Mouse (Mus musculus) G1E (cell line): ENCODE results near the gene Cwc27. TPM values are rescaled to one million over a fixed set of nuclear protein-coding genes. Genes with fewer than 3 reads are reported as not detected.

ENCODE experiments used
- ATAC-seq: 2 replicates; pipeline ENCODE4 v1.8.0; 2016; ENCODE audit warnings: mild to moderate bottlenecking; ENCODE audit not compliant: insufficient number of reproducible peaks, poor library complexity, low FRiP score, severe bottlenecking; ENCODE audit errors: extremely low read depth
- DNase-seq: peaks from one replicate; pipeline ENCODE4 v3.0.0; 2012; ENCODE audit warnings: low spot score
- H3K27me3 ChIP-seq: 2 replicates; pipeline ENCODE4 v1.6.1; 2012; ENCODE audit warnings: mild to moderate bottlenecking, low read length, inconsistent platforms; ENCODE audit not compliant: insufficient read depth
- H3K36me3 ChIP-seq: replicated peaks from 2 replicates; pipeline ENCODE3; 2012; ENCODE audit warnings: mild to moderate bottlenecking, inconsistent platforms
- H3K4me1 ChIP-seq: 2 replicates; pipeline ENCODE4 v1.6.1; 2012; ENCODE audit warnings: low read depth, low read length, inconsistent platforms, mixed read lengths; ENCODE audit not compliant: insufficient read depth
- H3K4me3 ChIP-seq: 2 replicates; pipeline ENCODE4 v1.5.1; 2012; ENCODE audit warnings: low read depth, mild to moderate bottlenecking, inconsistent platforms, low read length, moderate library complexity, mixed read lengths
- H3K9me3 ChIP-seq: replicated peaks from 2 replicates; pipeline ENCODE4 v1.6.1; 2012; ENCODE audit warnings: inconsistent platforms
- CTCF ChIP-seq: IDR thresholded peaks from 2 replicates; pipeline ENCODE4 v1.5.1; 2012; ENCODE audit warnings: low read depth, low read length, inconsistent platforms, mixed read lengths
- GATA1 ChIP-seq: IDR thresholded peaks from 2 replicates; pipeline ENCODE4 v1.6.1; 2012; ENCODE audit warnings: borderline replicate concordance, low read length, inconsistent platforms, mixed read lengths
- GATA2 ChIP-seq: IDR thresholded peaks from 2 replicates; pipeline ENCODE4 v1.6.1; 2012; ENCODE audit warnings: low read depth, low read length, inconsistent platforms, borderline replicate concordance
- POLR2AphosphoS5 ChIP-seq: IDR thresholded peaks from 2 replicates; pipeline ENCODE4 v1.6.1; 2012; ENCODE audit warnings: low read depth, low read length, inconsistent platforms; ENCODE audit not compliant: insufficient replicate concordance
- TAL1 ChIP-seq: conservative IDR thresholded peaks from 2 replicates; pipeline ENCODE4 v1.6.1; 2012; ENCODE audit warnings: low read depth, low read length, inconsistent platforms, mixed read lengths
- polyA plus RNA-seq: library from polyadenylated mRNA; stranded (reverse); fragments of >175 nt; gene quantifications from 2 replicates; pipeline ENCODE4 v1.2.3, GENCODE M21; 2012
- total RNA-seq, 2 experiments: library from RNA; stranded (forward) in 1 of 2; stranded (reverse) in 1 of 2; fragments of 200-1000 nt in 1 of 2; fragments of >200 nt in 1 of 2; fragmentation: Nextera tagmentation in 1 of 2; gene quantifications; 2 replicates each; pipeline ENCODE4 v1.2.3; 2014 to 2017

Gene Cwc27
- total and polyA plus RNA-seq, 3 experiments = 5.1 to 73.0 (median 36.3) TPM

DNA sequence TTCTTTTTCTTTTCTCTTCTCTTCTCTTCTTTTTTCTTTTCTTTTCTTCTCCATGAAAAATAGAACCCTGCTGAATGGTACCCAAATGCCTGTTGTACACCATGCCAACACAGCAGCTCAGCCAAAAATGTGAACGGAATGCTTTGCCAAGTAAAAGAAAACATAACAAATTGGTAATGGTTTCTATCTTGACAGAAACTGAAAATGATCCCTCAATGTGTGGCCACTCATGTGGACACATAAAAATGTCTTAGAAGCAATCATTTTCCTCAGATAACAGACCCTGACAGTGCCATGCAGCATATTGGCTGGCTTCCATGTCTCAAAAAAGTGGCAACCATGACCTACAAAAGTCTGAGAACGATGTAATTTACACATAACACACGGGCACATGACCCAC lies 161.8 kb downstream of the Cwc27 start:
- no peaks in the 10 kb centered on the region for H3K4me1 ChIP-seq
- no peak overlapping the region for H3K4me3 ChIP-seq
- no peaks in the 10 kb centered on the region for H3K27me3 ChIP-seq
- TF ChIP-seq GATA2 = no peak
- no peak for TF ChIP-seq GATA1
- no peak for TF ChIP-seq CTCF
- DNase-seq = no peak
- H3K36me3 ChIP-seq = peaks cover 23% of the 10 kb centered on the region
- no peaks in the 10 kb centered on the region for H3K9me3 ChIP-seq
- no peak for ATAC-seq

DNA sequence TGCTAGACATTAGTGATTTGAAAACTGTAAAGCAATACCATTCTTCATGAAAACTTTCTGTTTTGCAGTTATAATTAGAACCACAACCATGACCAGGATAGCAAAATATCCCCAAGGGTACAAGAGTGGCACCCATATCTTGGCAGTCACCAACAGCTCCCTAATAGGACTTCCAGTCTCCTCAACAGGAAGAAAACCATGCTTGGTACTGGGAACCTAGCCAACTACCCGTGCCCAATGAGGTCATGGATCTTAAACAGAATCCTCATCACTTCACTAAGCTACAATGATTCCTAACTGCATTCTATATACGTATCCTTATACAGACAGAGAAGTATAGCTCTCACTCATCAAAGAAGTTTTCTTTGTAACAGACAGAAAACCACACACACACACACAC lies 165.2 kb downstream of the Cwc27 start:
- Histone ChIP-seq H3K9me3 (no peaks in the 10 kb centered on the region), H3K36me3 (peaks cover 14% of the 10 kb centered on the region), H3K27me3 (no peaks in the 10 kb centered on the region), H3K4me3 (no peak overlapping the region), H3K4me1 (no peaks in the 10 kb centered on the region)
- no peak for DNase-seq
- no peak for ATAC-seq
- TF ChIP-seq POLR2AphosphoS5 (no peak), GATA2 (no peak), CTCF (no peak), GATA1 (no peak), TAL1 (no peak)

DNA sequence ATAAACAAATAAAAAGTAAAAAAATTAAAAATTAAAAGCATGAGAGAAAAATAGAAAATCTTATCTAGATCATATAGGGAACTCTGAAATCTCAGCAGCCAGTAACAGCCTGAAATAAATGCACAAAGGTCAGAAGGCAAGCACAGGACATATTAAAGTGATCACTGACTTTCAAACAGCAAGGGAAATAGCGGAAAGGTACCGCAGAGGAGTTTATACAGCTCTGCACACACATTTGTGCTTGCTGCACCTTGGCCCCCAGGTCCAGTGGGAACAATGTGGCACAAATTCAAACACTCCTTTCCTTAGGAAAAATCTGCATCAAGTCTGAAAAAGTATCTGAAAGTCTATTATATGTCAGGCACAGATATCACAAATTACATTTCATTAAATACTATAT lies 166.3 kb downstream of the Cwc27 start:
- DNase-seq (no peak), ATAC-seq (no peak)
- Histone ChIP-seq H3K4me1 (no peaks in the 10 kb centered on the region), H3K4me3 (no peak overlapping the region), H3K9me3 (no peaks in the 10 kb centered on the region), H3K27me3 (no peaks in the 10 kb centered on the region), H3K36me3 (peaks cover 18% of the 10 kb centered on the region)
- no peak for TF ChIP-seq CTCF
- no peak for TF ChIP-seq GATA1
- no peak for TF ChIP-seq TAL1
- no peak for TF ChIP-seq POLR2AphosphoS5
- TF ChIP-seq GATA2 = no peak

DNA sequence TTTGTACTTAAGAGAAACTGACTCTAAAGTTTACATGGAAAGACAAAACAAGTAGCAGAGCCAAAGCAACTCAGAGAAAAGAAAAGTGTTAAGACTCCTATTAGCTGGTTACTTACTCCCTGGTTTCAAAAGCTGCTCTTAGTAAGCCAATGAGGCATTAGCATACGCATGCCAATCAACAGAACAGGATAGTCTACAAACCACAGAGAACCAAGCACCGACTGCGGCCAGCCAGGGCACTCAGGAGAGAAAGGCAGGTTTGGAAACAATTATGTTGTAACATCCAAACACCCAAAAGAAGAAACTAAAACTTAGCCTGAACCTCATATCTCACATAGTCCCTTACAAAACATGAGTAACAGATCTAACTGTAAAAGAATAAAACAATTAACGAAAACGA lies 166.8 kb downstream of the Cwc27 start:
- TF ChIP-seq CTCF = no peak
- no peak for TF ChIP-seq POLR2AphosphoS5
- no peak for TF ChIP-seq GATA2
- no peak for TF ChIP-seq GATA1
- no peak for TF ChIP-seq TAL1
- ATAC-seq (no peak), DNase-seq (no peak)
- no peak overlapping the region for H3K4me3 ChIP-seq
- H3K9me3 ChIP-seq = no peaks in the 10 kb centered on the region
- H3K4me1 ChIP-seq = no peaks in the 10 kb centered on the region
- H3K36me3 ChIP-seq = peaks cover 15% of the 10 kb centered on the region
- H3K27me3 ChIP-seq = no peaks in the 10 kb centered on the region

DNA sequence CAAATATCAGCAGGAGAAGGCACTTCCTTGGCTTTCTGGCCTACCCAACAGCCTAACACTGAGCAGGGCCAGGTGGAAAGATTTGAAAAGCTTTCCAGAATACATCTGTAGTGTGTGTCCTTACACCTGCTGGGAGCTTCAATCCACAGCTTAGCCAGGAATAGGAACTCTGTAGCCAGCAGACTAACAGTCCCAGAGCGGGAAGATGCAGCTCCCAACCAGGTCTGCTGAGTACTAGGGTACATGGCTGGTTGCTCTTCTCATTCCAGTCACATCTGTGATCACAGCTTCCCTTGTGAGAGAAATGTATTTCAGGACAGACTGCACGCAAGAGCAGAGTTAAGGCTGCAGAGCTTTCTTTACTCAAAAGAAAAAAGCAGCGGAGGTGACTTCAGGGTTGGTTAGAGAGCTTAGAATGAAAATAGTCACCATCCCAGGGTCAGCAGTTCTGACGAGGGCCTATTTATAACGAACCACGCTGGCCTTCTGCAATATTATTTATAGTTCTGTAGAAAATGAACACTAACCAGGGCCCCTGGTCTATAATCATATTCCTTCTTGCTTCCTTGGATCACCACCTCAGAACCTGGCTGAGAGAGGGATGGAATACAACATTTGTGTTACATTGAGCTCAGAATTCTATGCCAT lies 171.0 kb downstream of the Cwc27 start:
- H3K9me3 ChIP-seq = no peaks in the 10 kb centered on the region
- DNase-seq (no peak), ATAC-seq (no peak)
- no peak overlapping the region for H3K4me3 ChIP-seq
- TF ChIP-seq TAL1 = no peak
- TF ChIP-seq CTCF = no peak
- no peak for TF ChIP-seq POLR2AphosphoS5
- TF ChIP-seq GATA2 = no peak
- no peak for TF ChIP-seq GATA1
- H3K27me3 ChIP-seq = no peaks in the 10 kb centered on the region
- no peaks in the 10 kb centered on the region for H3K4me1 ChIP-seq
- H3K36me3 ChIP-seq = peaks cover 20% of the 10 kb centered on the region

DNA sequence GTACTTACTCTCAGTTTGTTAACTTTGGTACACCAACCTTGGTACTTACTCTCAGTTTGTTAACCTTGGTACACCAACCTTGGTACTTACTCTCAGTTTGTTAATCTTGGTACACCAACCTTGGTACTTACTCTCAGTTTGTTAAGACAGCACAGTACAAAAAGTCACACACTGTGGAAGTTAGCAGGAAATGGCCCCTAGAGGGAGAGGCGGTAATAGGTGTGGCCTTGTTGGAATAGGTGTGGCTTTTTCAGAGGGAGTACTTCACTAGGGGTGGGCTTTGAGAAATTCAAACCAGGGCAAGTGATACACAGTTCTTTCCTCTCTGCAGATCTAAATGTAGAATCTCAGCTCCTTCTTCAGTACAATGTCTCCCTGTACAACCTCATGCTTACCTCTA lies 172.8 kb downstream of the Cwc27 start:
- TF ChIP-seq TAL1 = no peak
- no peak for TF ChIP-seq GATA1
- TF ChIP-seq GATA2 = no peak
- TF ChIP-seq POLR2AphosphoS5 = no peak
- TF ChIP-seq CTCF = no peak
- ATAC-seq = no peak

More for the DNA sequence above, 172.8 kb downstream of the Cwc27 start:
- no peak for DNase-seq
- peaks cover 22% of the 10 kb centered on the region for H3K36me3 ChIP-seq
- no peaks in the 10 kb centered on the region for H3K4me1 ChIP-seq
- H3K4me3 ChIP-seq = no peak overlapping the region
- H3K9me3 ChIP-seq = no peaks in the 10 kb centered on the region
- no peaks in the 10 kb centered on the region for H3K27me3 ChIP-seq
